15 mouse cellular contexts compared by ENCODE assay signal in genomic region chr4:55306636-55307035, GRCm38 (mm10). TPM values are rescaled to one million over a fixed set of nuclear protein-coding genes. Genes with fewer than 3 reads are reported as not detected.
DNase-seq lines count a peak whose midpoint lies in the region.
"Had no signal": no experiment of that assay in that cellular context is flagged by ENCODE, and none has a peak within 500 bp of the region (broad histone marks: within the 10 kb centered on the region; RNA-seq: fewer than 3 reads in every experiment).

No protein-coding gene starts in this region.

- intact Hi-C loops in heart, postnatal 36 days (cut with DNase I), result no loop called here

- DNase-seq in heart, adult 11 months, result peak; percentile 34
- DNase-seq in heart, postnatal 36 days, result no peak
- peak; percentile 69 for DNase-seq in R1 (ENCODE audit: low read depth, low spot score)
- no peak for DNase-seq in kidney, postnatal 25 days
- no peak for DNase-seq in spleen, postnatal 14 days (ENCODE audit: low spot score in 2 of 2)
- DNase-seq: adrenal gland, adult 8-10 months; adrenal gland, postnatal 14 days; adrenal gland, postnatal 36 days; B cell, adult 2 months; cerebellum, adult 11-12 months; cerebellum, adult 8-10 months; cerebellum, adult 9-11 months; cerebellum, postnatal 14 days; cerebellum, postnatal 36 days; embryo, embryonic 11 days had no signal

RNA-seq across cellular contexts. Expression of gene Rad23b, which starts 43.2 kb away (rescaled TPM):
- 100 to 1,000 TPM; 109 to 118 TPM for total RNA-seq in heart, postnatal 36 days (2021)

Comparison
In these comparisons a context has a peak if more than half of its experiments do, and no peak if none do; other contexts are left out.
1. DNase-seq: peak in heart, adult 11 months (single experiment) and R1 (single experiment); none in heart, postnatal 36 days (0 of 2), kidney, postnatal 25 days (0 of 2) and spleen, postnatal 14 days (0 of 2).